Mouse (Mus musculus) naive thymus-derived CD4-positive, alpha-beta T cell, adult 2 months (primary cell): Measurements from ENCODE around the gene Iars2.

ENCODE experiments used
- DNase-seq: peaks from one replicate; pipeline ENCODE4 v3.0.0-alpha.2; 2011; ENCODE audit warnings: low read depth

Iars2 gene

DNA sequence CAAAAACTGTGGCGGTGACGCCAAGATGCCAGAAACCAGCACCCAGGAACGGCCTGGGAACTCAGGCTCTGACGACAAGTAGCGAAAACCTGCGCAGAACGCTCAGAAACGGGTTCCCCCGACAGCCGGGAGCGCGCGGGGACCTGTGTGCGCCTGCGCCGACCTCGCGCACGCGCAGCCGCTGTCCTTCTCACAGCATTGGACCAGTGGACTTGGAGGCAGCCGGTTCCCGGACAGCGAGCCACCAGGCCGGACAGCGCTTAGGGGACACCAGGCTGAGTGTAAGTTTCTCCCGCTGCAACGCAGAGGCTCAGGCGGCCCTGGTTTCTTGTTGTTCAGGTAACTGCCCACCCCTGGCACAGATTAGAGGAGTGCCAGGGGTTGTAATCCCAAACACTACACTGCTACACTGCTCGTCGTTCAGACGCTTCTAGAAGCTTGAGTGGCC, 2.8 kb upstream of the Iars2 start, which contains the start of gene Bpnt1:
Bpnt1 (plus strand) TSS at position 167 of the 448 bp plus-strand sequence.
- DNase-seq, result peak; percentile 91

GRCm38 (mm10) chr1:185331364-185331763, 2.2 kb upstream of the Iars2 start:
- no peak for DNase-seq

GRCm38 (mm10) chr1:185329851-185330250, 655 bp upstream of the Iars2 start:
- DNase-seq, result no peak

GRCm38 (mm10) chr1:185327754-185328345, 1.3 kb downstream of the Iars2 start:
- peak; percentile 14 for DNase-seq

DNA sequence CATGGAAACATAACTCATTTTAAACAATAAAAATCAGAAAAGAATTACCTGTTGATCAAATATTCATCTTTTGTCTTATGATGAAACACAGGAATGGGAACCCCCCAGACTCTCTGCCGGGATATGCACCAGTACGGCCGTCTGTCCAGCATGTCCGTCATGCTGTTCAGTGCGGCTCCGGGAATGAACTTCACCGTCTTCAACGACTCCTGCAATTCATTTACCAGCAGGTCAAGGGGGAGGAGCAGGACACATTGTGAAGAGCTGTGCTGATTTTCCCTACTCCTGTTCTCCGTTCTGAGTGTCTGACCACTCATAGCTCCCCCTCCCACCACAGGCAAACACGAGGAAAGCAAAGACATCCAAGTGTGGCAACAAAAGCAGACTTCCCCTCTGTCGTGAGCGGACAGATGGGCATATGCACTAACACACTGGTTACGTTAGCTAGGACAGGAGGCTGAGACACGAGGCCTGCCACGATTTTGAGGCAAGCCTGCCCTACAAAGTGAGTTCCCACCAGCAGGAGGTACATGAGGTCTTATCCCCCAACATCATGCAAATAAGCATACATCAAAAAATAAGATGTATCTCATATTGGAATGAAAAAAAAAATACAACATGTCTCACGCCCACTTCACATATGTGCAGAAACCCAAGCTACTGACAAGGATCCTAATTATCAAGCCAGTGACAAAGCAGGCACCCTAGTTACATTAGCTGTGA, 13.2 kb downstream of the Iars2 start:
- no peak for DNase-seq

- no peak for DNase-seq
Observed at GRCm38 (mm10) chr1:185314546-185314945, 14.7 kb downstream of the Iars2 start.

- DNase-seq, result no peak
Observed at GRCm38 (mm10) chr1:185311949-185312348, 17.2 kb downstream of the Iars2 start.

- no peak for DNase-seq
Observed at GRCm38 (mm10) chr1:185308908-185309307, 20.3 kb downstream of the Iars2 start.

DNA sequence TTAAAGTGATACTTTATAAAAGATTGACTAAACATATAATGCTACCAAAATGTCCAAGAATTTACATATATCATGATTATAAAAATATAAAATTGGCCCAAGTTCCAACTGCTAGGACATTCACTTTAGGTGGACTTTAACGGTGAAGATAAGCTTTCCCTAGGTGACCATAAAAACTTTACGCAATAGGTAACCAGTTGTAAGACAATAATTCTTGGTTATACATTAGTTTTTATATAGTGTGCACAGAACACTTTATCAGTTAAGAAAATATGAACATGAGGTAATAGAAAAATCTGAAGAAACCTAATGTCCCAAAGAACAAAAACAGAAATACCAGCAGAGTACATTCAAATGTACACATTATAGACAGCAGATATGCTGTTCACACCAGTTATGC, 20.9 kb downstream of the Iars2 start:
- DNase-seq, result no peak

GRCm38 (mm10) chr1:185307645-185308044, 21.6 kb downstream of the Iars2 start:
- DNase-seq, result no peak

GRCm38 (mm10) chr1:185306836-185307235, 22.4 kb downstream of the Iars2 start:
- no peak for DNase-seq

DNA sequence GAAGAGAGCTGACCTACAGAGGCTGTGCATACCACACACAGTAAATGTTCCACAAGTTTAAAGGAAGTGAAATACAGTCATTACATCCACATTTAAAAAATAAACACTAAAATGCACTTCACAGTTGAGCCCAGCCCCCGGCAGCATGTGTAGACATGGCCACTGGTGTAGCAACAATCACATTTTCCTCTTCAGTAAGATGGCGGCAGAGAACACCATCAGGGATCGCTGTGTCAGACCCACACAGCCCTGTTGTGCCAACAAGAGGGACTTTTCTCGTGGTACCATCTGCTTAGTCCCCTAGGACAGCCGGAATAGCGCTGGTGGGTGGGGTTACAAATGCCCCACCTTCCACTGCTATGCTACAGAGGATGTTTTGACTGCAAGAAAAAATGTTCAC, 26.4 kb downstream of the Iars2 start:
- DNase-seq, result no peak

DNA sequence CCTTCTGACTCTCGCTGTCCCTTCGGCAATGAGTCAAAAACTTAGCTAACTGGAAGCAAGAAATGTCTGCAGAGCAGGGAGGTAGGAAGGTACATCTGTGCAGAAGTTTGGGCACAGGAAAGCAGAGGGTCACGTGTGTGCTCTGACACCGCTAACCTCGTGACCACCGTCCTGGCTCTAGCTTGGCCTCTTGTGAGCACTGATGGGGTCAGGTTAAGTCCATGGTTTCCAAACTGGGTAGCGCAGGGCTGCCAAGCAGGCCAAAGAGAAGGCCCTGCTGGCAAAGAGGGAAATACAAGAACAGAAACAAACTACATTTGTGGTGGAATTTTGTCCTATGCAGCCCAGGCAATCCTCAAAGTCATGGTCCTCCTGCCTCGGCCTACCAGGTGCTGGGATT, 30.7 kb downstream of the Iars2 start:
- DNase-seq, result no peak

- no peak for DNase-seq
Observed at GRCm38 (mm10) chr1:185296850-185297249, 32.3 kb downstream of the Iars2 start.

DNA sequence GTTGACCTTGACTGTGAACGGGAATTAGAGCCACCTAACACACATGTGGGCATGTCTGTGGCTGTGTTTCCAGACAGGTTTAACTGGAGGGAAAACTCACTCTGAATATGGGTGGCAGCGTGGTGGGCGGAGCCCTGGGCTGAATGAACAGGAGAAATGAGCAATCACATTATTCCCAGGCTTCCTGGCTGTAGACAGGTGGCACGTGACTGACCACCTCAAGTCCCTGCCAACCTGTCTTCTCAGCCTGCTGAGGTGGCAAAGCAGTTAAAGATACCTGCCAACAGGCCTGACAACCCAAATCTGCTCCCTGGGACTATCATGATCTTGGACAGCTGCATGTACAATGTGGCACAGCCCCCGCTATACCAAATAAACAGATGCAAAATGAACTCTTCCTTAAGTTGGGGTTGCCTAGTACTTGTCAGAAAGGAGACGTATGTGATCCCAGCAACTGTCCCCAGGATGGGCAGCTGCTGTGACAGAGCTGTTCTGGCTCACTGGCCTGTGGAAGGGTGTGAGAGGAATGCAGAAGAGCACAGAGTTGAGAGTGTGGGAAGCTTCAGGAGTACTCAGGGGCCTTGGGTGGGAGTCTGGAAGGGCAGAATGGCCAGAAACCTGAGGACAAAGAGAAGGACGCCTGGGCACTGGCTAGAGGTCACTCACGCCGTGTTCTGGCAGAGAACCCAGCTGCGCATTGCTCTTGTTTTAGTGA, 36.4 kb downstream of the Iars2 start:
- DNase-seq, result no peak

DNA sequence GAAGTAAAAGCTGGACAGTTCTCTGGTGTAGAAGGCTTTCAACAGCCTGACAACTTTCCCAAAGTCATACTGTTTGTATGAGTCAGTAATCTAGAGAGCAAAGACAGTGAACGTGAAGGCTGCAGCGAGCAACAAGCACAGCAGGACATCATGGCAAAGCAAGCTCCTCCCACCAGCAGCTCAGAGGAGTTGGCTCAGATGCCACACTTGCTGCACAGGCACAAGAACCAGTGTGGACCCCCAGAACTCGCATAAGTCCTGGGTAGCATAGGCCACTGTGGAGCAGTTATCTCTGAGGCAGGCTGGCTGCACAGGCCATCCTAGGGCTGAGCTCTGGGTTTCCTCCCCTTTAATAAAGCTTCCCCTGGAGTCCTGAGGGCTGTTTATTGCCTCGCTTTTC, 37.9 kb downstream of the Iars2 start:
- no peak for DNase-seq

GRCm38 (mm10) chr1:185289231-185289630, 40.0 kb downstream of the Iars2 start:
- no peak for DNase-seq

- DNase-seq, result no peak
Observed at GRCm38 (mm10) chr1:185287066-185287465, 42.1 kb downstream of the Iars2 start.

DNA sequence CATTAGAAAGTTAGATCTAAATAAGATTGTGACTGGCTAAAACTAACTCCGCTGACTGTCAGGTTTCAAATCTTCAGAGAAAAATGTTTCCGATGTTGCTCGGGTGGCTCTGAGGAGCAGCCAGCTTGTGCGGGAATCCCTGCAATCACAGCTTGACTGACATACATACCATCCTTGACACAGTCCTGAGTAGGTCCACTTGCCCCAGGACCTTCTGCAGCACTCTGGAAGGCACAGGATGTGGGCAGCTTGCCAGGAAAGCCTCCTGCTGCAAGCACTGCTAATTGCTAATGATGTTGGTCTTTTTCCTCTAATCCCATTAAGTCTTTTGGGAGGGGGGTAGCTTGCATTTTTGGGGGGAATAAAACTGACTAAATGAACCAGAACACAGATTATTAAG, 44.0 kb downstream of the Iars2 start:
- no peak for DNase-seq

DNA sequence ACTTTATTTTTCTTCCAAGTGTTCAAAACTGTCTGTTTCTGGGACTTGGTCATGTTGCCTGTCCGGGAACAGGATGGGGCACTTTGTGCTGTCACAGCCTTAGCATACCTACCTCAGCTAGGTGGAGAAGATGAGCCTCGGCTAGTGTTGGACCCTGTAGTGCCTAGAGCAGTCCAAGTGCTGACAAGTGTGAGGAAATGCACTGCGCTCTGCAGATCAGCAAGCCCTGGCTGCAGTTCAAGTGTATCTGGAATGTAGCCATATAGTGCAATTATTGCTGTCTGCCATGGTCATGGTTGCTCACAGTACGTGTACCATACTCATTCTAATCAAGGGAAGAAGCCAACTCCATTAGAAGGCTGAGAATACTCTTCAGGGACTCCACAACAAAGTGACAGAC, 44.5 kb downstream of the Iars2 start:
- DNase-seq, result no peak

- no peak for DNase-seq
Observed at GRCm38 (mm10) chr1:185283247-185283646, 45.9 kb downstream of the Iars2 start.

- DNase-seq, result no peak
Observed at GRCm38 (mm10) chr1:185282846-185283245, 46.4 kb downstream of the Iars2 start.

DNA sequence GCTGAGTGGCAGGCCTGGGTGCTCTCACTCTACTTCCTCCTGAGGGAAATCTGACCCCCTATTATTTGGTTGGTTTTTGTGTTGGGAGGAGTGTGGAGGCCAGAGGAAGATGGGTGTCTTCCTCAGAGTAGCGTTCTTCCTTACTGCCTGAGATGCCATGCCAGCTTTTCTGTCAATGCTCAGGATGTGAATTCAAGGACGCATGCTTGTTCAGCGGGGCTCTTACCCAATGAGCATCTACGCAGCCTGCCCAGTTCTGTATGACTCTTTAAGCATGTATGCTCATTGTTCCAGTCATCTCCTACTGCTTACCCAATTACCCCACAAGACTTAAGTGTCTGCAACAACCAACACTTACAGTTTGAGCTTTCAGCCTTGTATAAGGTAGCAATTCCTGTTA, 48.6 kb downstream of the Iars2 start:
- no peak for DNase-seq
